Mouse (Mus musculus) hindbrain, embryonic 14.5 days (tissue): ENCODE measurements around the gene Med27. TPM values are rescaled to one million over a fixed set of nuclear protein-coding genes. Genes with fewer than 3 reads are reported as not detected.

Experiments used
- ATAC-seq: fragments of 200-750 bp; cut with Nextera tagmentation; 2 replicates; pipeline ENCODE4 v1.8.0; 2017; ENCODE audit warnings: moderate number of reproducible peaks, mild to moderate bottlenecking, moderate TSS enrichment, moderate library complexity; ENCODE audit not compliant: low FRiP score
- DNase-seq: peaks from one replicate; pipeline ENCODE4 v3.0.0-alpha.2; 2015; ENCODE audit warnings: low spot score
- H3K27ac ChIP-seq: fragments of 300-500 bp; sonication (generic); 2 replicates; pipeline ENCODE4 v1.5.1; 2014; ENCODE audit warnings: mild to moderate bottlenecking, moderate library complexity
- H3K27me3 ChIP-seq: fragments of 300-500 bp; sonication (generic); 2 replicates; pipeline ENCODE4 v1.6.1; 2014; ENCODE audit warnings: mild to moderate bottlenecking, low read length, mixed read lengths; ENCODE audit not compliant: control insufficient read depth, insufficient read depth
- H3K36me3 ChIP-seq: fragments of 300-500 bp; sonication (generic); replicated peaks from 2 replicates; pipeline ENCODE4 v1.6.1; 2014; ENCODE audit not compliant: control insufficient read depth, insufficient read depth
- H3K4me1 ChIP-seq: fragments of 300-500 bp; sonication (generic); replicated peaks from 2 replicates; pipeline ENCODE4 v1.6.1; 2014; ENCODE audit warnings: antibody characterized with exemption, low read length, mixed read lengths; ENCODE audit not compliant: control insufficient read depth, insufficient read depth
- H3K4me2 ChIP-seq: fragments of 300-500 bp; sonication (generic); replicated peaks from 2 replicates; pipeline ENCODE4 v1.6.1; 2014; ENCODE audit warnings: mild to moderate bottlenecking, moderate library complexity
- H3K4me3 ChIP-seq: fragments of 300-500 bp; sonication (generic); replicated peaks from 2 replicates; pipeline ENCODE4 v1.5.1; 2014; ENCODE audit warnings: mild to moderate bottlenecking, low read length
- H3K9ac ChIP-seq: fragments of 300-500 bp; sonication (generic); 2 replicates; pipeline ENCODE4 v1.6.1; 2014
- H3K9me3 ChIP-seq: fragments of 300-500 bp; sonication (generic); 2 replicates; pipeline ENCODE4 v1.6.1; 2016; ENCODE audit warnings: low read length; ENCODE audit not compliant: control insufficient read depth
- WGBS: fragments of 180-500 bp; shearing (Covaris S2); extraction: QIAGEN DNeasy Blood & Tissue Kit; methylation state at CpG from one replicate; pipeline ENCODE4 v1.1.7; 2014; 5-methylcytosine and 5-hydroxymethylcytosine counted together
- polyA plus RNA-seq: library from polyadenylated mRNA; unstranded; fragments of >200 nt; fragmentation: Nextera tagmentation; extraction: Ambion mirVana; gene quantifications from 2 replicates; pipeline ENCODE4 v1.2.1, GENCODE M21; 2014

Med27 gene
- polyA plus RNA-seq, 1 experiment from 2014 or later = 71.9 TPM

GRCm38 (mm10) chr2:29385405-29385804 is 38.8 kb downstream of the Med27 start:
- H3K4me1 ChIP-seq = peaks cover 7% of the 10 kb centered on the region
- ATAC-seq = no peak
- H3K9me3 ChIP-seq = no peaks in the 10 kb centered on the region
- H3K4me2 ChIP-seq = no peak overlapping the region
- H3K27ac ChIP-seq = no peak overlapping the region
- no peak overlapping the region for H3K4me3 ChIP-seq
- DNase-seq = peak; percentile 33
- H3K36me3 ChIP-seq = no peaks in the 10 kb centered on the region
- 27% methylated on average over 10 of the region's 10 CpGs for WGBS
- H3K27me3 ChIP-seq = no peaks in the 10 kb centered on the region
- H3K9ac ChIP-seq = no peak overlapping the region

- H3K9ac ChIP-seq = no peak overlapping the region
- H3K4me3 ChIP-seq = no peak overlapping the region
- no peak overlapping the region for H3K27ac ChIP-seq
- ATAC-seq = no peak
- no peaks in the 10 kb centered on the region for H3K27me3 ChIP-seq
- no peak for DNase-seq
- H3K36me3 ChIP-seq = no peaks in the 10 kb centered on the region
- WGBS = 86% methylated on average over 2 of the region's 2 CpGs
- no peak overlapping the region for H3K4me2 ChIP-seq
- H3K9me3 ChIP-seq = no peaks in the 10 kb centered on the region
- H3K4me1 ChIP-seq = peaks cover 7% of the 10 kb centered on the region
Observed at GRCm38 (mm10) chr2:29387268-29387667, 40.6 kb downstream of the Med27 start.

- Histone ChIP-seq H3K9me3 (no peaks in the 10 kb centered on the region), H3K27me3 (no peaks in the 10 kb centered on the region), H3K36me3 (no peaks in the 10 kb centered on the region), H3K4me3 (no peak overlapping the region), H3K27ac (no peak overlapping the region), H3K4me2 (no peak overlapping the region), H3K9ac (no peak overlapping the region), H3K4me1 (peaks cover 7% of the 10 kb centered on the region)
- WGBS = 86% methylated on average over 7 of the region's 7 CpGs
- ATAC-seq = no peak
- no peak for DNase-seq
Observed at GRCm38 (mm10) chr2:29388937-29389336, 42.3 kb downstream of the Med27 start.

- H3K4me1 ChIP-seq = peaks cover 2% of the 10 kb centered on the region; the same call in 1 of the 2 replicates
- H3K9ac ChIP-seq = no peak overlapping the region
- 91% methylated on average over 4 of the region's 4 CpGs for WGBS
- no peak overlapping the region for H3K27ac ChIP-seq
- no peaks in the 10 kb centered on the region for H3K27me3 ChIP-seq
- no peak for DNase-seq
- H3K4me3 ChIP-seq = no peak overlapping the region
- ATAC-seq = no peak
- no peaks in the 10 kb centered on the region for H3K36me3 ChIP-seq
- no peak overlapping the region for H3K4me2 ChIP-seq
- no peaks in the 10 kb centered on the region for H3K9me3 ChIP-seq
Observed at GRCm38 (mm10) chr2:29391086-29391485, 44.5 kb downstream of the Med27 start.

- Histone ChIP-seq H3K36me3 (no peaks in the 10 kb centered on the region), H3K9ac (no peak overlapping the region)
- 78% methylated on average over 1 of the region's 1 CpGs for WGBS
Observed at GRCm38 (mm10) chr2:29391996-29392395, 45.4 kb downstream of the Med27 start.

GRCm38 (mm10) chr2:29400234-29400633 is 53.6 kb downstream of the Med27 start:
- Histone ChIP-seq H3K9me3 (no peaks in the 10 kb centered on the region), H3K4me1 (peaks cover 19% of the 10 kb centered on the region), H3K27ac (no peak overlapping the region), H3K4me3 (no peak overlapping the region), H3K4me2 (no peak overlapping the region), H3K27me3 (no peaks in the 10 kb centered on the region), H3K9ac (no peak overlapping the region), H3K36me3 (no peaks in the 10 kb centered on the region)
- DNase-seq (no peak), ATAC-seq (no peak)
- WGBS = 83% methylated on average over 7 of the region's 7 CpGs

More at GRCm38 (mm10) chr2:29391996-29392395, 45.4 kb downstream of the Med27 start:
- DNase-seq (no peak), ATAC-seq (no peak)
- Histone ChIP-seq H3K27ac (no peak overlapping the region), H3K27me3 (no peaks in the 10 kb centered on the region), H3K4me3 (no peak overlapping the region), H3K9me3 (no peaks in the 10 kb centered on the region), H3K4me2 (no peak overlapping the region), H3K4me1 (peaks cover 8% of the 10 kb centered on the region; the same call in 1 of the 2 replicates)

GRCm38 (mm10) chr2:29400812-29401211 is 54.2 kb downstream of the Med27 start:
- 87% methylated on average over 3 of the region's 3 CpGs for WGBS
- no peaks in the 10 kb centered on the region for H3K9me3 ChIP-seq
- H3K27ac ChIP-seq = no peak overlapping the region
- H3K4me3 ChIP-seq = no peak overlapping the region
- H3K4me2 ChIP-seq = no peak overlapping the region
- H3K36me3 ChIP-seq = no peaks in the 10 kb centered on the region
- no peak for DNase-seq
- ATAC-seq = no peak
- no peaks in the 10 kb centered on the region for H3K27me3 ChIP-seq
- H3K9ac ChIP-seq = no peak overlapping the region
- H3K4me1 ChIP-seq = peaks cover 19% of the 10 kb centered on the region

GRCm38 (mm10) chr2:29401868-29402267 is 55.2 kb downstream of the Med27 start:
- H3K27ac ChIP-seq = no peak overlapping the region
- no peaks in the 10 kb centered on the region for H3K9me3 ChIP-seq
- WGBS = 77% methylated on average over 1 of the region's 1 CpGs
- peaks cover 11% of the 10 kb centered on the region for H3K4me1 ChIP-seq
- H3K36me3 ChIP-seq = no peaks in the 10 kb centered on the region
- H3K9ac ChIP-seq = no peak overlapping the region
- no peak for ATAC-seq
- no peak overlapping the region for H3K4me2 ChIP-seq
- no peak overlapping the region for H3K4me3 ChIP-seq
- DNase-seq = no peak
- no peaks in the 10 kb centered on the region for H3K27me3 ChIP-seq

- no peaks in the 10 kb centered on the region for H3K36me3 ChIP-seq
- peaks cover 11% of the 10 kb centered on the region for H3K4me1 ChIP-seq
- H3K4me2 ChIP-seq = no peak overlapping the region
- H3K9me3 ChIP-seq = no peaks in the 10 kb centered on the region
- no peak overlapping the region for H3K27ac ChIP-seq
- H3K9ac ChIP-seq = no peak overlapping the region
- H3K27me3 ChIP-seq = no peaks in the 10 kb centered on the region
- WGBS = 72% methylated on average over 3 of the region's 3 CpGs
- DNase-seq (peak; percentile 51), ATAC-seq (peak; percentile 68; the same call in 1 of the 2 replicates)
- H3K4me3 ChIP-seq = no peak overlapping the region
Observed at GRCm38 (mm10) chr2:29402550-29403076, 56.0 kb downstream of the Med27 start.
